Mouse (Mus musculus): ENCODE data around the gene Gale. TPM values are rescaled to one million over a fixed set of nuclear protein-coding genes. Genes with fewer than 3 reads are reported as not detected.
A peak's percentile ranks its signal among the peaks of the same experiment; 100 is the strongest.

Gene Gale
- polyA plus RNA-seq, 1 experiment: 42.9 TPM

DNA sequence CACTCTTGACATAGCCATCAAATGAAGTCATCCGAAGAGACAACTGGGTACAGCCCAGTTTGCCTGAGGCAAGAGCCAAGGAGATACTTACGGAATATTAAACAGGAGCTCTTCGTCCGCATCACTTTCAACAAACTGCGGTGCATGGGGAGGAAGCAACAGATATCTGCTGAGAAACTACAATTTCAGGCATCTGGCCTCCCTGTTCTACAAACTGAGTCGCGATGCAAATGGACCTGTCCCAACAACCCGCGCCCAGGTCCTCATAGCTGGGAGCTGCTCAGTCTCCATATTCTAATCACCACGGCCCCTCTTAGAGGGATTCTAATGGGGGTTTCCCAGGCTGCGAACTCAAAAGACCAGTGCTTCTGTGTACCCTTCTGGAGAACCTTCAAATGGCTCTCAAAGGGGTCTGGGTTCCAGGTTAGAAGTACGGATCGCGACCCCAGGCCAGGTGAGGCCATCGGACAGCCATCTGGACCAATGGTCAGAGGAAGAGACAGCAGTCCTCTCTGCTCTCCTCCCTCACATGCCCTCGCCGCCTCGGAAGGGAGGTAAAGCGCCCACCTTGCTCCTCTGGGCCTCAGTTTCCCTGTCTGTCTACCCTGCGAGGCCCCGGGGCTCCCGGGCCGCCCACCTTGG lies 22.9 kb downstream of the Gale start:
- no peaks in the 10 kb centered on the region for H3K27me3 ChIP-seq (ENCODE audit: control insufficient read depth, insufficient read depth, low read length)
- H3K4me3 ChIP-seq (replicated peaks; ENCODE audit: insufficient read depth, low read depth, low read length): peak overlapping the region; percentile 62
- H3K4me1 ChIP-seq (ENCODE audit: control insufficient read depth, insufficient read depth, low read length): peaks cover 6% of the 10 kb centered on the region
- WGBS: 2% methylated on average over 23 of the region's 23 CpGs
- peak overlapping the region; percentile 74 for H3K27ac ChIP-seq (ENCODE audit: insufficient read depth, low read length)
- DNase-seq: no peak
- TF ChIP-seq CTCF (IDR thresholded peaks at IDR 0.05; ENCODE audit: borderline replicate concordance, insufficient read depth, low read depth, low read length): no peak
- no peak for TF ChIP-seq POLR2A (IDR thresholded peaks at IDR 0.05; ENCODE audit: borderline replicate concordance, insufficient read depth, low read length)

DNA sequence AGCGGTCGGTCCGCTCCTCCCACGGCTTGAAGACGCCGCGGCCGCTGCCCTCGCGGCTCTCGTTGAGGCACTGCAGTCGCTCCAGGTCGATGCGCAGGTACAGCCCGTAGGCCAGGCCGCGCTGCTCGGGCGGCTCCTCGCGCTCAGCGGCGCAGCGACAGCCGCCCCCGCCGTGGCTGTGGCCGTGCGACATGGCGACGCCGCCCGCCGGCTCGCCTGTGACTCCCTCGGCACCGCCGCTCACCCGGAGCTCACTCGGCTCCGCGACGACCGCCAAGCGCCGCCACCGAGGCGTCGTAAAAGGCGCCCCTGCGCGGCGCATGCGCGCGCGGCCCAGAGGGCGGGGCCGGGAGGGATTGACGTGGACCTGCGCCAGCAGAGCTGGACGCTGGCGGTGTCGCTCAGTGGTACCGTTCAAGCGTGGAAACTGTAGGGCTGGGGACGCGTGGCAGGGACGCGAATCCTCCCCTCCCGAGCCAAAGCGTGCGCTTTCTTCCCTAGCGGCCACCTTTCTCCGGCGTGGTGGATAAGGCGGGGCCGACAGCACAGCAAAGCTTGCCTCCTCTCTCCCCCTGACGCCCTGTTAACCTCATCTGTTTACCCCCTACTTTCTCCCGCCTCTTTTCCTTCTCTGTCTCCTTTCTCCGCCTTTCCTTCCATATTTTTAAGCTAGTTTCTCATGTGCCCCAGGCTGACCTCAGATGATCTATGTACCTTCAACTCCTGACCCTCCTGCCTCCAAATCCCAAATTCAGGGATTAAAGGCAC lies 23.6 kb downstream of the Gale start, which contains the start of gene Pithd1:
Gene Pithd1 (minus strand): TSS at position 322 of the 768 bp plus-strand sequence.
- Histone ChIP-seq H3K27me3 (ENCODE audit: control insufficient read depth, insufficient read depth, low read length) (no peaks in the 10 kb centered on the region), H3K4me3 (replicated peaks; ENCODE audit: insufficient read depth, low read depth, low read length) (peak within 1 kb of the TSS; percentile 62), H3K4me1 (ENCODE audit: control insufficient read depth, insufficient read depth, low read length) (peaks cover 3% of the 10 kb centered on the region), H3K27ac (ENCODE audit: insufficient read depth, low read length) (peak within 1 kb of the TSS; percentile 74)
- DNase-seq: peak; percentile 93 to 95
- WGBS: under 1% methylated on average over 78 of the region's 81 CpGs
- TF ChIP-seq POLR2A (IDR thresholded peaks at IDR 0.05; ENCODE audit: borderline replicate concordance, insufficient read depth, low read length): peak; percentile 98
- no peak for TF ChIP-seq CTCF (IDR thresholded peaks at IDR 0.05; ENCODE audit: borderline replicate concordance, insufficient read depth, low read depth, low read length)

DNA sequence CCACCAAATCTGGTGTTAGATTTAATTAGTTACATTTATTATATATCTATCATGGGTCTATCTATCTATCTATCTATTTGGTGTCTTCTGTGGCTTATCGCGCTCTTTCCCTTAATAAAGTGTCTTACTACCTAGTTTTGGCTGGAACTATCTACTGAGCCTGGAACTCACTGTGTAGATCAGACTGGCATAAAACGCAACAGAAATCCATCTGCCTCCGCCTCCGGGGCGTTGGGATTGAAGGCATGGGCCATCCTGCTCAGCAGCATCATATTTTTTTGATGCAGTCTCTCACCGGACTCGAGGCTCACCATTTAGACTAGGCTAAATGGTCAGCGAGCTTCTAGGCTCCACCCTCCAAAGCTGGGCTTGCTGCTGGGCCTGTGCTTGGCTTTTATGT lies 24.2 kb downstream of the Gale start:
- DNase-seq: peak in 1 of 2 experiments; percentile 33
- peaks cover 3% of the 10 kb centered on the region; the same call in 1 of the 2 replicates for H3K4me1 ChIP-seq (ENCODE audit: control insufficient read depth, insufficient read depth, low read length)
- WGBS: 43% methylated on average over 9 of the region's 9 CpGs
- no peaks in the 10 kb centered on the region for H3K27me3 ChIP-seq (ENCODE audit: control insufficient read depth, insufficient read depth, low read length)
- H3K27ac ChIP-seq (ENCODE audit: insufficient read depth, low read length): peak overlapping the region; percentile 52; the same call in 1 of the 2 replicates
- peak overlapping the region; percentile 62 for H3K4me3 ChIP-seq (replicated peaks; ENCODE audit: insufficient read depth, low read depth, low read length)
- TF ChIP-seq POLR2A (IDR thresholded peaks at IDR 0.05; ENCODE audit: borderline replicate concordance, insufficient read depth, low read length): no peak
- no peak for TF ChIP-seq CTCF (IDR thresholded peaks at IDR 0.05; ENCODE audit: borderline replicate concordance, insufficient read depth, low read depth, low read length)

DNA sequence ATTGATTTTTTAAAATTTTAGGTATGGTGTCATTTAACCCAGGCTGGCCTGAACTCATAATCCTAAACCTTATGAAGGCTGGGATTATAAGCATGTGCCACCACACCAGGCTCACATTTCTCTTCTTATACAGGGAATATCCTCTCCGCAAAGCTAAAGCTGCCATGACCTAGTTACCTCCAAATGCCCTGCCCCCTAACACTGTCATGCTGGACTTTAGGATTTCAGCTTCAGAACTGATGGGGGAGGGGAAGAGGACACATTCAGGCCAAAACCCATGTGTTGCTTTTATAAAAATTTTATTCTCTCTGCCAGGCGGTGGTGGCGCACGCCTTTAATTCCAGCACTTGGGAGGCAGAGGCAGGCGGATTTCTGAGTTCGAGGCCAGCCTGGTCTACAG lies 30.4 kb downstream of the Gale start:
- no peaks in the 10 kb centered on the region for H3K27me3 ChIP-seq (ENCODE audit: control insufficient read depth, insufficient read depth, low read length)
- no peaks in the 10 kb centered on the region for H3K4me1 ChIP-seq (ENCODE audit: control insufficient read depth, insufficient read depth, low read length)
- 96% methylated on average over 6 of the region's 6 CpGs for WGBS
- TF ChIP-seq CTCF (IDR thresholded peaks at IDR 0.05; ENCODE audit: borderline replicate concordance, insufficient read depth, low read depth, low read length): no peak
- no peak for TF ChIP-seq POLR2A (IDR thresholded peaks at IDR 0.05; ENCODE audit: borderline replicate concordance, insufficient read depth, low read length)
- H3K27ac ChIP-seq (ENCODE audit: insufficient read depth, low read length): no peak overlapping the region
- DNase-seq: no peak
- H3K4me3 ChIP-seq (replicated peaks; ENCODE audit: insufficient read depth, low read depth, low read length): no peak overlapping the region

DNA sequence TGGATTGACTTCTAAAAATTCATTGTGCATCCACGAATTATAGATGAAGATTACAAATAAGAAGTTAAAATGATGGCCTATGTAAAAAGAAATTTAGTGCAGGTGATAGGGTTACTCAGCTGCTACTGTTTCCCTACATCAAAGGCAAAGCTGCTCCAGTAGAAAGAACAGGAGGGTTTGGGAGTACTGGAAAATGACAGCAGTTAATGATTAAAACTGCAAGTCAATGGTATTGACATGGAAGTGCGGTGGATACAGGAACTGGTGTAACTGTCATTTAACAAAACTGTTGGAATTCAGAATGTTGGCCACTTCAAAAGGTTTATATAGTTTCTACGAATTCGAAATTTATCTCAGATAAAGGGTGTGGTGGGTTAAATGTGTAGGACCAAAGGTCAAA lies 31.6 kb downstream of the Gale start:
- DNase-seq: no peak

DNA sequence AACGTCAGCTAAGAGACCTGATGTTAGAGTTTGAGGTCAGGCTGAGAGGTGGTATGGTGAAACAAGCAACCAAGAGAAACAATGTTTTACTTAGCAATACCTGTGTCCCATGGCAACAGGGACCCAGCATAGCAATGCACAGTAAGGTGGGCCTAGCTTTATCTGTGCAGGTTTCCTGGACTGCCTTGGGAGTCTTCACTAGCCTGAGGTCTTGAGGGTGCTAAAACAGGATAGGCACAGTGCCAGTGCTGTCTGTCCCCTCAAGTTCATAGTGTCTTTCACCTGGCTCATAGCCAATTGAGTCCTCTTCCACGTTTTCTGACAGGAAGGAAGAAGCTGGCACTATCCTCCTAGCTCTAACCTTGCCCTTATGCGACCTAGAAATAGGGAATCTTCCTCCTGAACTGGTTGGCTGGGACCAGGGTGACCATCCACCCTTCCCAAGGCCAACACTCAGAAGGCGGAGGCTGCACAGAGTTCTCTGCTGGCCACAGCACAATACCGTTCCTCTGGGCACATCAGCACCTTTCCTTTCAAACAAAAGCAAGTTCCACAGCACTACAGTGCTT lies 40.7 kb downstream of the Gale start:
- H3K4me3 ChIP-seq (replicated peaks; ENCODE audit: insufficient read depth, low read depth, low read length): no peak overlapping the region
- DNase-seq: no peak
- H3K27me3 ChIP-seq (ENCODE audit: control insufficient read depth, insufficient read depth, low read length): no peaks in the 10 kb centered on the region
- no peaks in the 10 kb centered on the region for H3K4me1 ChIP-seq (ENCODE audit: control insufficient read depth, insufficient read depth, low read length)
- 76% methylated on average over 5 of the region's 5 CpGs for WGBS
- H3K27ac ChIP-seq (ENCODE audit: insufficient read depth, low read length): no peak overlapping the region
- TF ChIP-seq CTCF (IDR thresholded peaks at IDR 0.05; ENCODE audit: borderline replicate concordance, insufficient read depth, low read depth, low read length) (no peak), POLR2A (IDR thresholded peaks at IDR 0.05; ENCODE audit: borderline replicate concordance, insufficient read depth, low read length) (no peak)

More for the DNA sequence above, 31.6 kb downstream of the Gale start:
- Histone ChIP-seq H3K27me3 (ENCODE audit: control insufficient read depth, insufficient read depth, low read length) (no peaks in the 10 kb centered on the region), H3K4me3 (replicated peaks; ENCODE audit: insufficient read depth, low read depth, low read length) (no peak overlapping the region), H3K27ac (ENCODE audit: insufficient read depth, low read length) (no peak overlapping the region), H3K4me1 (ENCODE audit: control insufficient read depth, insufficient read depth, low read length) (no peaks in the 10 kb centered on the region)
- 77% methylated on average over 4 of the region's 4 CpGs for WGBS
- TF ChIP-seq POLR2A (IDR thresholded peaks at IDR 0.05; ENCODE audit: borderline replicate concordance, insufficient read depth, low read length) (no peak), CTCF (IDR thresholded peaks at IDR 0.05; ENCODE audit: borderline replicate concordance, insufficient read depth, low read depth, low read length) (no peak)

DNA sequence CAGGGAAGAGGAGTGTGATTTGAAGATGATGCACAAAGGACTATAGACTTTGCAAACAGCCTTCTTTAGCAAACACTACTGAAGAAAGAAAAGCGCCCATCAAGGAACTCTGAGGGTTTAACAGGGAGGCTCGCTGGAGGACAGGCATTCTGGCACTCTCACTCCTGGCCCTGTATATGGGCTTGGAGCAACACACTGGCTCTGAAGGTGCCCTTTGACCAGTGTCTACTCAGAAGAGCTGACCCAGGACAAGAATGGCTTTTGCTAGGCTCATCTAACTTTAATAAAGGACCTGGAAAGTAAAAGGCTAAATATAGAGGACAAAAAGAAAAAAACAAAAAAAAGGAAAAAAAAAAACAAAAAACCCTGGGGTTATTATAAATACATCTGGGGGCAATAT lies 41.4 kb downstream of the Gale start:
- H3K4me1 ChIP-seq (ENCODE audit: control insufficient read depth, insufficient read depth, low read length): no peaks in the 10 kb centered on the region
- H3K27ac ChIP-seq (ENCODE audit: insufficient read depth, low read length): no peak overlapping the region
- H3K4me3 ChIP-seq (replicated peaks; ENCODE audit: insufficient read depth, low read depth, low read length): no peak overlapping the region
- H3K27me3 ChIP-seq (ENCODE audit: control insufficient read depth, insufficient read depth, low read length): no peaks in the 10 kb centered on the region
- TF ChIP-seq POLR2A (IDR thresholded peaks at IDR 0.05; ENCODE audit: borderline replicate concordance, insufficient read depth, low read length): no peak
- no peak for TF ChIP-seq CTCF (IDR thresholded peaks at IDR 0.05; ENCODE audit: borderline replicate concordance, insufficient read depth, low read depth, low read length)
- DNase-seq: no peak
- 88% methylated on average over 2 of the region's 2 CpGs for WGBS

All from cerebellum, adult 2 months (tissue).